Mouse (Mus musculus) heart, embryonic 11.5 days (tissue): ENCODE measurements around the gene Ipo7. TPM values are rescaled to one million over a fixed set of nuclear protein-coding genes. Genes with fewer than 3 reads are reported as not detected.
"Not testable (repeated sequence)": the region's sequence is repeated elsewhere in the genome, so short reads cannot be mapped to it uniquely, and the experiment has no call there.

ENCODE experiments used
- ATAC-seq: fragments of 200-750 bp; cut with Nextera tagmentation; replicated peaks from 2 replicates; pipeline ENCODE4 v1.8.0; 2017; ENCODE audit warnings: moderate library complexity; ENCODE audit not compliant: insufficient number of reproducible peaks, low FRiP score, low TSS enrichment
- H3K27ac ChIP-seq: fragments of 300-500 bp; sonication (generic); 2 replicates; pipeline ENCODE4 v1.5.1; 2014; ENCODE audit warnings: mild to moderate bottlenecking, low read depth, low read length
- H3K27me3 ChIP-seq: fragments of 300-500 bp; sonication (generic); 2 replicates; pipeline ENCODE4 v1.6.1; 2014; ENCODE audit warnings: mild to moderate bottlenecking, low read length, mixed read lengths; ENCODE audit not compliant: control insufficient read depth, insufficient read depth
- H3K36me3 ChIP-seq: fragments of 300-500 bp; sonication (generic); 2 replicates; pipeline ENCODE4 v1.6.1; 2014; ENCODE audit warnings: mild to moderate bottlenecking, low read length, moderate library complexity, mixed read lengths; ENCODE audit not compliant: control insufficient read depth, insufficient read depth
- H3K4me1 ChIP-seq: fragments of 300-500 bp; sonication (generic); 2 replicates; pipeline ENCODE4 v1.6.1; 2014; ENCODE audit warnings: low read length; ENCODE audit not compliant: control insufficient read depth, insufficient read depth
- H3K4me2 ChIP-seq: fragments of 300-500 bp; sonication (generic); 2 replicates; pipeline ENCODE4 v1.6.1; 2014; ENCODE audit warnings: mild to moderate bottlenecking, moderate library complexity
- H3K4me3 ChIP-seq: fragments of 300-500 bp; sonication (generic); 2 replicates; pipeline ENCODE4 v1.5.1; 2014; ENCODE audit warnings: low read depth, low read length
- H3K9ac ChIP-seq: fragments of 300-500 bp; sonication (generic); 2 replicates; pipeline ENCODE4 v1.6.1; 2014; ENCODE audit warnings: mild to moderate bottlenecking, low read depth, low read length, moderate library complexity
- H3K9me3 ChIP-seq: fragments of 300-500 bp; sonication (generic); replicated peaks from 2 replicates; pipeline ENCODE4 v1.6.1; 2016; ENCODE audit warnings: low read length; ENCODE audit not compliant: control insufficient read depth
- WGBS: fragments of 180-500 bp; shearing (Covaris S2); extraction: QIAGEN DNeasy Blood & Tissue Kit; methylation state at CpG from one replicate; pipeline ENCODE4 v1.1.7; 2014; ENCODE audit not compliant: insufficient replicate concordance; 5-methylcytosine and 5-hydroxymethylcytosine counted together
- polyA plus RNA-seq: library from polyadenylated mRNA; unstranded; fragments of >200 nt; fragmentation: Nextera tagmentation; extraction: Ambion mirVana; gene quantifications from 2 replicates; pipeline ENCODE4 v1.2.1, GENCODE M21; 2014

Gene Ipo7
- polyA plus RNA-seq, 1 experiment from 2014 or later = 14.0 TPM

GRCm38 (mm10) chr7:109986775-109987174, 31.3 kb upstream of the Ipo7 start, which contains the start of gene Tmem41b:
Gene Tmem41b, minus strand, starts transcription at chr7:109986929.
- peak within 1 kb of the TSS; percentile 70 for H3K4me3 ChIP-seq
- not testable (repeated sequence) for H3K9me3 ChIP-seq, H3K4me1 ChIP-seq, ATAC-seq, H3K36me3 ChIP-seq, H3K27me3 ChIP-seq
- H3K27ac ChIP-seq = peak within 1 kb of the TSS; percentile 88
- WGBS = 31% methylated on average over 6 of the region's 6 CpGs
- H3K9ac ChIP-seq = peak within 1 kb of the TSS; percentile 76
- H3K4me2 ChIP-seq = peak within 1 kb of the TSS; percentile 90

DNA sequence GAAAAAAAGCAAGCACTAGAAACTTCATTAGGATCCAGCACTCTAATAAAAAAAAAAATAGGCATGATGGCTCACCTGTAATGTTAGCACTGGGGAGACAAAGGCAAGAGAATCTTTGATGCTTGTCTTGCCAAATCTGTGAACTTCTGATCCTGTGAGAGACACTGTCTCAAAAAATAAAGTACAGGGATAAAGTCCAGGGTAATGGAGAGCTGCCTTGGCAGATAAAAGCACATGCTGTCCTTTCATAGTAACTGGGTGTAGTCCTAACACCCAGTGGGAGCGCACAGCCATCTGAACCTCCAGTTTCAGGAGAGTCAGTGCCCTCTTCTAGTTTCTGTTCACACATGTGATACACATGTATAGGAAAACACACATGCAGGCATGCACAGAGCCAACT, 26.8 kb upstream of the Ipo7 start:
- 0 out of 2 replicates have a peak, but pooled peaks cover 6% of the 10 kb centered on the region for H3K4me1 ChIP-seq
- H3K36me3 ChIP-seq = no peaks in the 10 kb centered on the region
- no peaks in the 10 kb centered on the region for H3K27me3 ChIP-seq
- no peak overlapping the region for H3K27ac ChIP-seq
- H3K9ac ChIP-seq = no peak overlapping the region
- ATAC-seq = no peak
- no peak overlapping the region for H3K4me3 ChIP-seq
- no peaks in the 10 kb centered on the region for H3K9me3 ChIP-seq
- H3K4me2 ChIP-seq = no peak overlapping the region
- WGBS = 85% methylated on average over 1 of the region's 1 CpGs

GRCm38 (mm10) chr7:109993157-109993959, 24.7 kb upstream of the Ipo7 start:
- Histone ChIP-seq H3K27ac (peak overlapping the region; percentile 50), H3K4me3 (no peak overlapping the region)
- WGBS = 43% methylated on average over 2 of the region's 2 CpGs

GRCm38 (mm10) chr7:109998388-109998787, 19.7 kb upstream of the Ipo7 start:
- no peaks in the 10 kb centered on the region for H3K9me3 ChIP-seq
- no peak overlapping the region for H3K4me2 ChIP-seq
- H3K36me3 ChIP-seq = no peaks in the 10 kb centered on the region
- no peaks in the 10 kb centered on the region for H3K27me3 ChIP-seq
- H3K4me3 ChIP-seq = no peak overlapping the region
- H3K4me1 ChIP-seq = peaks cover 9% of the 10 kb centered on the region; the same call in 1 of the 2 replicates
- no peak for ATAC-seq
- H3K27ac ChIP-seq = no peak overlapping the region
- WGBS = 80% methylated on average over 4 of the region's 4 CpGs
- no peak overlapping the region for H3K9ac ChIP-seq

More at GRCm38 (mm10) chr7:109993157-109993959, 24.7 kb upstream of the Ipo7 start:
- Histone ChIP-seq H3K27me3 (no peaks in the 10 kb centered on the region), H3K9ac (no peak overlapping the region), H3K4me1 (0 out of 2 replicates have a peak, but pooled peaks cover 6% of the 10 kb centered on the region), H3K36me3 (no peaks in the 10 kb centered on the region), H3K9me3 (no peaks in the 10 kb centered on the region), H3K4me2 (no peak overlapping the region)
- 0 out of 2 replicates have a peak, but pooled peaks have one; percentile 22 for ATAC-seq

DNA sequence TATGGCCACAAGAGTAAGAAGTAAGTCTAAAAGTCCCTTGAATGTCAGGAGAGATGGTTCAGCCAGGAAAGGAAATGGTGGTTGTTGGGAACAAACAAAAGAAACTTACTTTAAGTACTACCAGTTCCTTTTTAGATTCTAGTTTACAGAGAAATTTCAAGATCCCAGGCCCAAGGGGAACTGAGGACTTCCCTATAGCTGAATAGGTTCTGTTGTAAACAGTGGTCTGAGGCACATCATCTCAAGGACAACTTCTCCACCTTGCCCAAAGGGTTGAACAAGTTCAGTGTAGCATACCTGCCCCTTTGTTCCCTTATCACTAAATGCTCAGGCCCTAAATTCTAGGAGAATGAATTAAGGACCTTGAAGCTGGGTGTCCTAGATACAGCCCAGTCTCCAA, 16.0 kb upstream of the Ipo7 start:
- Histone ChIP-seq H3K27me3 (no peaks in the 10 kb centered on the region), H3K4me1 (peaks cover 4% of the 10 kb centered on the region; the same call in 1 of the 2 replicates), H3K27ac (no peak overlapping the region), H3K9ac (no peak overlapping the region), H3K4me2 (no peak overlapping the region), H3K9me3 (no peaks in the 10 kb centered on the region), H3K36me3 (no peaks in the 10 kb centered on the region), H3K4me3 (no peak overlapping the region)
- ATAC-seq = no peak

GRCm38 (mm10) chr7:110002968-110003367, 15.1 kb upstream of the Ipo7 start:
- Histone ChIP-seq H3K9ac (0 out of 2 replicates have a peak overlapping the region, but pooled peaks have one; percentile 46), H3K9me3 (no peaks in the 10 kb centered on the region), H3K4me3 (peak overlapping the region; percentile 3), H3K4me2 (peak overlapping the region; percentile 54), H3K27ac (no peak overlapping the region), H3K4me1 (peaks cover 4% of the 10 kb centered on the region; the same call in 1 of the 2 replicates), H3K36me3 (no peaks in the 10 kb centered on the region), H3K27me3 (no peaks in the 10 kb centered on the region)
- WGBS = 11% methylated on average over 20 of the region's 20 CpGs
- peak; percentile 73 for ATAC-seq

DNA sequence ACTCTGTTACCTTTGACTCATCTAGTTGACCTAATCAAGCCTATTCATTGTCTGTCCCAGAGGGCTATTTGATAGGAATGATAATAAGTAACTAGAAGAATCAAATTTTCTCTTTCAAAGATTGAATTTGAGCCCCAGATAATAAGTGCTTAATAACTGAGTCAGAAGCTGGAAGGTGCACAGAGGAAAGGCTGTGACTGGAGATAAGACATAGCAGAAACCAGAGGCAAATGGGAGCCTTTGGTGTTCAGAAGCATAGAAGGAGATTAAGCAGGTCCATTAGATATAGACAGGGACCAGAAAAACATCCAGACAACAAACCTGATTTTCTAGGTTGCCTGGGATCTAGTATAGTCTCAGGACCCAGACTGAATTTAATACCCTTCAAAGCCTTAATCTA, 12.1 kb upstream of the Ipo7 start:
- Histone ChIP-seq H3K27ac (no peak overlapping the region), H3K4me3 (no peak overlapping the region), H3K4me1 (peaks cover 4% of the 10 kb centered on the region; the same call in 1 of the 2 replicates), H3K27me3 (no peaks in the 10 kb centered on the region), H3K9ac (no peak overlapping the region), H3K36me3 (no peaks in the 10 kb centered on the region), H3K9me3 (no peaks in the 10 kb centered on the region), H3K4me2 (no peak overlapping the region)
- no peak for ATAC-seq

GRCm38 (mm10) chr7:110006471-110007195, 11.4 kb upstream of the Ipo7 start:
- Histone ChIP-seq H3K27me3 (no peaks in the 10 kb centered on the region), H3K27ac (no peak overlapping the region), H3K9ac (no peak overlapping the region), H3K9me3 (no peaks in the 10 kb centered on the region), H3K4me3 (no peak overlapping the region), H3K36me3 (no peaks in the 10 kb centered on the region), H3K4me2 (no peak overlapping the region), H3K4me1 (peaks cover 4% of the 10 kb centered on the region; the same call in 1 of the 2 replicates)
- no peak for ATAC-seq
- WGBS = 77% methylated on average over 5 of the region's 5 CpGs
